Mouse (Mus musculus) liver, embryonic 14.5 days (tissue): ENCODE measurements around the gene Mthfd1l.

ENCODE experiments used
- CTCF ChIP-seq: IDR thresholded peaks from 2 replicates; pipeline ENCODE4 v1.5.1; 2016; ENCODE audit warnings: antibody characterized with exemption, low read depth, control low read depth
- EP300 ChIP-seq: IDR thresholded peaks from 2 replicates; pipeline ENCODE4 v1.6.1; 2016; ENCODE audit warnings: antibody characterized with exemption, low read depth

- TF ChIP-seq CTCF (0 out of 2 replicates have a peak, but pooled peaks have one; percentile 23), EP300 (no peak)
These were observed 134.9 kb downstream of the Mthfd1l start for GRCm38 (mm10) chr10:4107661-4108338.
